ENCODE assay signal across 18 mouse cellular contexts in the genomic region with DNA sequence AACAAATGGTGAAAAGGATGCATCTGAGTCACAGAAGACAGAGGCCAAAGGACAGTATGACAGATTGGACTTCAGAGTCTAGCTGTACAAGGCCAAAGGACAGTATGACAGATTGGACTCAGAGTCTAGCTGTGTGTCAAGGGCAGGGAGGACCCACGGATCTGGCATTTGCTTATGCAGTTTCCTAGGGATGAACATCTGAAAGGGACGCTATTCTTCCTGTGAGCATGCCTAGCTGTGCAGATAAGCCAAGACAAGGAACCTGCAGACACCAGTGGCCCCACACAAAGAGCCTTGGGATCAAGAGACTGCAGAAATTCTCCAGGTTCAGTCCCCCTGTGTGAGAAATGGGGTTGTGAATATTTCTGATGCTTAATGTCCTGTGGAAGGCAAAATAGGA.
DNase-seq lines count a peak whose midpoint lies in the region; ATAC-seq lines count a peak whose summit lies in the region.
"Had no signal": no experiment of that assay in that cellular context is flagged by ENCODE, and none has a peak within 500 bp of the region (broad histone marks: within the 10 kb centered on the region; RNA-seq: fewer than 3 reads in every experiment).

No protein-coding gene starts in this region.

- DNase-seq in adrenal gland, adult 2 months = peak; percentile 56
- DNase-seq in adrenal gland, postnatal 4 days (ENCODE audit: low spot score in 2 of 2) = no peak
- DNase-seq in heart, adult 11 months = peak; percentile 61
- no peak for DNase-seq in heart, postnatal 14 days
- peak; percentile 7 for DNase-seq in adrenal gland, postnatal 25 days
- DNase-seq in layer of hippocampus, adult 9-10 months (ENCODE audit: low spot score) = no peak
- DNase-seq: B cell, adult 2 months; cerebellum, adult 11 months; cerebellum, adult 9-10 months; cerebellum, postnatal 36 days; embryo, embryonic 11 days; gastrocnemius, postnatal 25 days; heart, adult 2 months; kidney, adult 2 months had no signal

- intact Hi-C loops in heart, postnatal 14 days (cut with DNase I) = no loop called here

- ATAC-seq in activated CD4-positive, CD25-positive, alpha-beta regulatory T cell, adult 4 months = no peak
- ATAC-seq: forebrain, embryonic 15.5 days; intestine, postnatal 0 days; Patski had no signal

Comparison
In these comparisons a context has a peak if more than half of its experiments do, and no peak if none do; other contexts are left out.
1. DNase-seq: peak in adrenal gland, adult 2 months (single experiment), heart, adult 11 months (single experiment) and adrenal gland, postnatal 25 days (single experiment); none in adrenal gland, postnatal 4 days (0 of 2), heart, postnatal 14 days (0 of 2) and layer of hippocampus, adult 9-10 months (single experiment).